Mouse (Mus musculus) G1E (cell line): ENCODE measurements around the gene Prap1.

ENCODE experiments used
- CTCF ChIP-seq: IDR thresholded peaks from 2 replicates; pipeline ENCODE4 v1.5.1; 2012; ENCODE audit warnings: low read depth, low read length, inconsistent platforms, mixed read lengths
- GATA1 ChIP-seq: IDR thresholded peaks from 2 replicates; pipeline ENCODE4 v1.6.1; 2012; ENCODE audit warnings: borderline replicate concordance, low read length, inconsistent platforms, mixed read lengths
- POLR2AphosphoS5 ChIP-seq: IDR thresholded peaks from 2 replicates; pipeline ENCODE4 v1.6.1; 2012; ENCODE audit warnings: low read depth, low read length, inconsistent platforms; ENCODE audit not compliant: insufficient replicate concordance

DNA sequence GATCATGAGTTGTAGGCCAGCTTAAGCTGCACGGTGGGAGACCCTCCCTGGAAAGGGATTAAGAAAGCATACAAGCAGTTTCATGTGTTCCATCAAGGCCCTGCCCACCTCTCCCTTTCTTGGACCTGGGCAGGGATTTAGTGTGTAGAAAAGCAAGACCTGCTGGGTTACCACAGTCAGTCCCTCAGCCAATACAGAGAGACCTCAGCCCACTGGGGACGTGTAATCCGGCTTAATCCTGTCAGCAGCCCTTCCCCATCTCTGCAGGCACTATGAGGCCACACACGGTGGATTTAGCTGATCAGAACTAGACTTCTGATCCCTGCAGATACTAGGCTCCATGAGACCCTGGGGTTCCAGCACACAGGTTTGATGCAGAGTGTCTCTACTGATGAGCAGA lies 33.6 kb upstream of the Prap1 start:
- TF ChIP-seq CTCF (no peak), GATA1 (no peak), POLR2AphosphoS5 (no peak)
